Mouse (Mus musculus): ENCODE measurements at regions not wholly inside any gene's neighbourhood (a gene's known extent, or its start where the extent isn't known, plus 50 kb on each side); places are given as distances from the start of the nearest gene placed in this dataset.

GRCm38 (mm10) chr9:122064937-122065673 is 52.0 kb upstream of the Snrk start:
- no peak for DNase-seq

DNA sequence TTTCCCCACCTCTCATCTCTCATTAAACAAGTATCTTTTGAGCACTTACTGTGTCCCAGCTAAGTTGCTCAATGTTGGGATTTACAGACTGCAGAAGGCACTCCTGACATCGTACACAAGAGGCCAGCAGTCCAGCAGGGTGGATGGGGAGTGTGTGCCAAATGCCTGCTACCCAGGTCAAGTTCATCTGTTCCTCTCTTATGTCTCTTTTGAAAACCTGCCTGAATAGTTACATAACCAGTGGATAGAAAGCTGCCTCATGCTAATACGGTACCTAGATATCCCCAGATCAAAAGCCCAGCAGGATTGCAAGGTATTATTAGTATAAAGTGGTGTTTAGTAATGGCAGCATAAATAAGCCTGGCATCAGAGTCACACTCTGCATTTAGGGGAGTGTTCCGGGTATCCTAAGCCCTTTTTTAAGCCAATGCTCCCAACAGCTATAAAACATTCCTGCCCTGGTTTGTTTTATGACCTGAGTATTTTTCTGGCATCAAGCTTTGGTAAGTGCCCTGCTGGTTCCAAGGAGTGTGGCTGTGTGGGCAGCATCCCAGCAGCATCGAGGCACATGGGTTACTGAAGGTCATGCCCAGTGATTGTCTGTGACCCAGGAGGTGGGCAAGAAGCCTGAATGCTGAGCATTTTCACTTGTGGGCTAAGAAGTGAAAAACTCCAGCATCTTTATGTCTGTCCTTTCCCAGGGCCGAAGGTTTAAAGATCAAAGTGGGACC is 59.1 kb upstream of the Pomgnt2 start:
- peak; percentile 97 for DNase-seq

DNA sequence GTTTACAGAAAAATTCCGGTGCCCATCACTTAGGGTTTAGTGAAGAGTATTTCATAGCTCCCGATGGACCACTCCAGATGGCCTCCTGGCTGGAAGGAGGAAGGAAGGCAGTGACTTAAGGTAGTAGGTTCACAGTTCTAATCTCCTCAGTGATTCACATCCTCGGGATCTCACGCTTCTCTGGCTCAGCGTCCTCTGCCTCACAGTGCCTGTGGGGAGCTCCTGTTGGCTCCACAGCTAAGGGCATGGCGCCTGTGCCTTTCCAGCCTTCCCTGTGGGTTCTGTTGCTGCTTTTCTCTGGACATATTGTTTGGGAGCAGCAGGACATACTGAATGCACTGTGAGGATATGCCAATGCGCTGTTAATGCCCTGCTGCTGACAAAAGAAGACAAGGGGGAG is 54.8 kb upstream of the Pomgnt2 start:
- peak; percentile 83 for DNase-seq

- DNase-seq, result peak; percentile 46
Observed at GRCm38 (mm10) chr9:122051096-122051495, 54.2 kb upstream of the Pomgnt2 start.

GRCm38 (mm10) chr9:122048999-122049398 is 52.1 kb upstream of the Pomgnt2 start:
- DNase-seq, result peak; percentile 16

- DNase-seq, result peak; percentile 71
Observed at GRCm38 (mm10) chr9:122047962-122048625, 51.2 kb upstream of the Pomgnt2 start.

Measured in cerebellum, adult 11-12 months (tissue).